Mouse (Mus musculus) gastrocnemius, adult 18-20 months (tissue): ENCODE results near the gene Trim69. TPM values are rescaled to one million over a fixed set of nuclear protein-coding genes. Genes with fewer than 3 reads are reported as not detected.

Experiments
- DNase-seq: peaks from one replicate; pipeline ENCODE4 v3.0.0; 2021; ENCODE audit warnings: low spot score
- long read RNA-seq, 2 experiments: library from polyadenylated mRNA; stranded (forward); transcript quantifications; one replicate each; pipeline ENCODE4 v2.0.0; 2021
- total RNA-seq, 2 experiments: library from RNA; stranded (reverse); gene quantifications; 2 replicates each; pipeline ENCODE4 v1.2.3; 2021

The Trim69 gene
- not detected for total RNA-seq
- long read RNA-seq, experiment 1: 0 reads
- long read RNA-seq, experiment 2: 0 reads

DNA sequence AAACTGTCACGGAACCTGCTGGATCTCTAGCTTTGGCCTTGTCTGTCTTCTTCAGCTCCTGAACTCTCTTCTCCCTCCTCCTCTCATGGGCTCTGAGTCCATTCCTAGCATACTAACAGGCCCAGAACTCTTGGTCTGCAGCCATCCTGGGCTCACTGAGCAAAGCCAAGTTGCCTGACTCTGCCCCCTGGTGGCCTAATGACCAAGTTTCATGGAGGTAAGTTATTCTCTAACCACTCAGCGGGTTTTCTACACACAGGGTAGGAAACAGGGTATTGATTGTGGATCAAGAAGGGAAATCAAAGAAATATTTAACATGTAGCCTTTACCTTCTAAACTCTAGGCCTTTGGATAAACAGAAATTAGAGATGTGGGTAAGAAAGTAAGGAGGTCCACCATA is at the start of gene Trim69:
Trim69 (plus strand) TSS at position 21 of the 400 bp plus-strand sequence.
- DNase-seq: peak; percentile 90

DNA sequence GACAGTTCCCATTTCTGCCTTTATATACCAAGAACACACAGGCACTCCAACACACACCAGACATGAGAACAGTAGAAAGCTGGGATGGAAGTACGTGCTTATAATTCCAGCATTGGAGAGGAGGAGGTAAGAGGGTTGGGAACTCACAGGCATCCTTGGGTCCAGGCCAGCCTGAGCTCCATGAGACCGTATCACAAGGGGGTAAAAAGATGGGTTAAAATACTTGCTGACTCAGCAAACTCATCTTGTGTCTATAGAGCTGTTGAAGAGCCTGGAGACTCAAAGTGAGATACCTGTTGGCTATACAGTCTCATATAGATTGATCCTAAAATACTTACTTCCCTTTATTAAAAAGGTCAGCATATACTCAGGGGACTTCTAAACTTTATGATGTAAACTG is 43.6 kb upstream of the Trim69 start:
- DNase-seq: no peak

DNA sequence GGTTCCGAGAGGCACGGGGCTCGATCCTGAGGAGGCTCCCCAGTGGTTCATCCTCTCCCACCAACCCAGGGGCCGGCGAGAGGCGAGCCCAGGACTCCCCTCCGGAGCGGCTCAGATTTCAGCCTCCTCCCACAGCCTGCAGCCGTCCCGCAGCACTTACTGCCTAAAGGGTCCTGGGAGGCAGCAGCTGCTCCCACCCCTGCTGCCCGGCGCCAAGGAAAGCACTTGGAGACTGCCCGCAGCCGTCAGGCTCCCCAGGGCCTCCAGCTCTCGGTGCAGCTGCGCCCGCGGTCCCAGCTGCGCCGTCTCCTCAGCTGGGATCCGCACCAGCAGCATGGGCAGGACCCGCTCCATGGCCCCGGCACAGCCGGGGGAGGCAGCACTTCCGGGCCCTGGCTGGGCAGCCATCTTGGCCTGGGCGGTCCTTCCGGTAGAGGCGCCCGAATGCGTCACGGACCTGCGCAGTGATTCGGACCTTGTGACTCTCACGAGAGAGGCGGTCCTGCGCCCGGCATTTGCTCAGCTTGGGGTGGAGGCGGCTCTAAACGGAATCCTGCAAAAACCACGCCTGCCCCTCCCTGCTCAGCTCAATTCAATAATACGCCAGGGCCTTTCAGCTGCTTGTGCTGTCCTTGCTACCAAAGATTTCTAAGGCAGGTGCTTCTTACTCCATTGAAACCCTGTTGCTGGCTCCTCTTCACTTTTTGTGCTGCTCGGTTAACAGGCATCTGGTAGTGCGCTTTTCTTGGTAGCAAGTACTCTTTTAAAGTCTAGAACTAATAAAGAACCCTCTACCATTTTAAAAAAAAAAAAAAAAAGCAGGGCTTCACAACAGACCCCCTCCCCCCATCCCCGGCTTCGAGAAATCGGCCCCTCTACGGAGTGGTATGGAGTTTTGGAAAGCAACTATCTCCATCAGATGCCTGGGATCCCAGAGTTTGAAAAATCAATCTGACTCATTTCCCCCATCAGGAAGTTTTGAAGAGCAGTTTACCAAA is 42.2 kb upstream of the Trim69 start, which contains the start of gene Spg11:
Spg11 (minus strand) TSS at position 426 of the 998 bp plus-strand sequence.
- peak; percentile 97 for DNase-seq

DNA sequence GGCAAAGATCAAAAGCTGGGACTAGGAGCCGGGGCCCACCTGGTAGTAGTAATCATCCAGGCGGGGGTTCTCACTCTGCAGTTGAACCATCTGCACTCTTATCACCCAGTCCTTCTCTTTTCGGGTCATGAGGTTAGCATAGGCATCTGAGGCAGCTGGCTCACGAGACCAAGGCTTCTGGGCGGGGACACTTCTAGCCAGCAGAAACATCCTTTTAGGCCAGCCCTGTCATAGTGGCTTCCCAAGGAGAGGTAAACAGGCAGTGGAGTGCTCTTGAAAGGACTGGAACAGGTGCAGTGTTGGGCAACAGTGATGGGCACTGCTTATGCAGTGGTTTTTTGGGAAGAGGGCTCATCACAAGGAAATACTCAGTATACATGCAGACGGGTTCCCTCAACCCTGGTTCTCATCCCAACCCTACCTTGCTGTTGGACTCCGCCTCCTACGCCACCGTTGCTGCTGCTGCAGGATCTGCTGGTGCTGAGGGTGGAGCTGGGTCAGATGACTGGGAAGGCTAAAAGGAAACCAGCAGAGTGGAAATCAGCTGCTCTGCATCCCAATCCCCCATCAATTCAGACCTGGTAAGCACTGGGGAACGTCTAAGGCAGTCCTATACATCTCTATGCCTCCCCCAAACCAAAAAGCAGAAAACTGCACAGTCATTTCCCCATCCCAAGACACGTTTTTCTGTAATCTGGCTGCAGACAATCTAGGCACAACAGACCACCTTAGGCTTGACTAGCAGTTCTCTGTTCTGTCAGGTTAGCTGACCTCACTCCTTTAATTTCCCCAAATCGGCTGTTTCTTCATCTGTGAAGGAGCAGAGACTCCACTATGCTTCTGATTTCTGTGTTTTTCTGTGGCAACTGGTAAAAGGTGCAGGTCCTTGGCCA is 34.6 kb upstream of the Trim69 start:
- DNase-seq: no peak

DNA sequence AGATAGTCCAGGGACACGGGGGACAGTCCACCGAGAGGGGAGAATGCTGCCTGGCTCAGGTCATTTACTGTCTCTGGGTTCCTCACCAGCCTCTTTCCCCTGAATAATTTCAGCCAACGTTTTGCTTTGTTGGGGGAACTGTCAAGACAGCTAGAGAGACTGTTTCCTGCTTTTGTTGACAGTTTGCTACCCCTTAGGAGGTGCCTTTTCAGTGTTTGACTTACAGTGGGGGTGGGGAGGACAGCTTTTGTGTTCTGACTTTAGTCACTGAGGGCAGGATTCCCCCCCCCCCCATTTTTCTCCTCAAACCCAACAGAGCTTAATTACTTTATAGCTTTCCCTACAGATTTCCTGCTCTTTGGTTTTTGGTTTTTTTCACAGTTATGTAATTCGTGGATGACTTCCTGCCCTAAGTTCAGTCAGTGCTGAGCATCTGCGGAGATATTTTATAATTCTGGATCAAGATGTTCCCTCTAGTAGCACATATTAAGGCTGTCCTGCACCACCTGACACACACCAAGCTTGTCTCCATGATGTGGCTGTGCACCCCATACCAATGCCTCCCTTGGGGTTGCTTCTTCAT is 33.6 kb upstream of the Trim69 start:
- no peak for DNase-seq

DNA sequence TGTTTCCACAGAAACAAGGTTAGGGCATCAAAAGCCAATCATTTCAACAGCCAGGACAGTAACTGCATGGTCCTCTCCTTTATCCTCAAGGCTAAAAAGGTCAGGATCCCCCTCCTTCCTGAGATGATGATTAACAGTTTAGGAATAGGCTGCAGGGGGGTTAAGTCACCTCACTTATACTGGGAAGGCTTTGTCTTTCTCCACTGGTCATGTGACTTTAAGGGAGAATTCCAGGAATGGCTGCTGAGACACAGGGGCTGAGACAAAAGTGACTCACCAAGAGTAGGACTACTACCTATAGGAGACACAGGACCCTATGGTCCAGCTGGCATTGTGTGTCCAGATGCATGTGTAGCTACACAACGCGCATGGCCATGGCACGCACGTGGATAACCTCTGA is 32.9 kb upstream of the Trim69 start:
- no peak for DNase-seq

DNA sequence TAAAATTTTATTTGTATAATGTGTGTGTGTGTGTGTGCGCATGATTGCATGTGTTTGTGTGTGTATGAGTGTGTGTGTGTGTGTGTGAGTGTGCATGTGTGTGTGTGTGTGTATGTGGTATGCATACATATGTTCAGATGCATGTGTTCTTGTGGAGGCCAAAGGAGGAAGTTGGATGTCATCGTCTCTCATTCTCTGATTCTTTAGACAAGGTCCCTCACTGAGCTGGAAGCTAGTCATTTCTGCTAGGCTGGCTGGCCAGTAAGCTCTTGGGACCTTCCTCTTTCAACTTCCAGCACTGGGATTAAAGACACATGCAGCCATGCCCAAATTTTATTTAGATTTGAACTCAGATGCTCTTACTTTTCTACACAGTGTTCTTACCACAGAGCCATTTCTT is 28.4 kb upstream of the Trim69 start:
- DNase-seq: no peak

DNA sequence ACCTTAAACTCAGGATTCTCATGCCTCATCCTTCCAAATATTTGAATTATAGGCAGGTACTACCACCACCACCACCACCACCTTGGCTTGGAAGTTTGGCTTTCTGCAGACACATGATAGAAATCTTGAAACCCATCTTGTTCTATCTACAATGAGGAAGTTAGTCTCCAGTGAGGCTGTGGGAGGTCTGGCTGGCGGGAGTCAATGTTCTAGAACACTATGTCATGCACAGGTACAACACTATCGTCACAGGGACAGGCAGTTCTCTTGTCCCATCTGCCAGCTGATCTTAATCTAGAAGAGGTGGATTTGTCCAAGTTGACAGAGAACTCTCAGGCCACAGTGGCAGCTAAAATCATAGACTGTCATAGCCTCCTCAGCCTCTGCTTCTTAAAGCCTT is 27.9 kb upstream of the Trim69 start:
- no peak for DNase-seq

DNA sequence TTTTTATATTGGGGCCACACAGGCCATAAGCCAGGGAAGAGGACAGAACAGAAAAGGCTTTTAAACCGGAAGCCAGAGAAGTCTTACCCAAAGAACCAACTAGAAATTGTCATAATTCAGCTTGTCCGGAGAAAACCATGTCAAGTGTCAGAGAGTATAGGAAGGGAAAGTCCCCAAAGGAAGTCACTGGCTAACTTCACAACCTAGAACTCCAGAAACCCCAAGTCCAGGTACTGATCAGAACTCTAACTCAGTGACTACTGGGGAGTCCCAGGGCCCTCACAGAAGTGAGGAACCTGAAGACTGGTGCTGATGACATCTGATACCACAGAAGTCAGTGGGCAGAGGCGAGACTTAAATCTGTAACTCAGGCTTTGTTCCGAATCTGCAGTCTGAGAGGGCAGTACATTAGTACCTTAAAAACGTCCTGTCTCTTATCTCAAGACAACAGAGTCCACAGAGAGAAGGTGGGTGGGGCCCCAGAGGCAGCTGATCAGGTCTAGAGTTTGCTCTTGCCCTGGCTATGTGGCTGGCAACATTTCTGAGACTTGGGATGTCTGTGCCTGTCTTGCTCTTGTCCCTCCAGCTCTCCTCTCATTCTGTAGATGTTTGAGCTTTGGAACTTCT is 22.5 kb upstream of the Trim69 start:
- DNase-seq: no peak

DNA sequence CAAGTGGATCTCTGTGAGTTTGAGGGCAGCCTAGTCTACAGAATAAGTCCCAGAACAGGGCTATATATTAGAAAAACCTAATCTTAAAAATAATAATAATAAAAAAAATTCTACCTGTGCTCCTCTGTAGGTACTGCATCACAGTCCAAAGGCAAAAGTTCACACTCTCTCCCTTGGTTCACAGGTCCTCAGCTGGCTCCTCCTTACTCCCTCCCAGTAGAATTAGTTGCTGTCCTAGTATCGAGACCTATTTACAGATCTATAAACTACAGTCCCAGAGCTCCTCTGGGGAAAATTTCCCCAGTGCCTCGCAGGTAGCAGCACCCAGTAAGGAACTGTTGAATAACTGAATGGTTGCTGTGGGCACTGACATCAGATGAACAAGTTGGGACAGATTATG is 19.7 kb upstream of the Trim69 start:
- DNase-seq: no peak

DNA sequence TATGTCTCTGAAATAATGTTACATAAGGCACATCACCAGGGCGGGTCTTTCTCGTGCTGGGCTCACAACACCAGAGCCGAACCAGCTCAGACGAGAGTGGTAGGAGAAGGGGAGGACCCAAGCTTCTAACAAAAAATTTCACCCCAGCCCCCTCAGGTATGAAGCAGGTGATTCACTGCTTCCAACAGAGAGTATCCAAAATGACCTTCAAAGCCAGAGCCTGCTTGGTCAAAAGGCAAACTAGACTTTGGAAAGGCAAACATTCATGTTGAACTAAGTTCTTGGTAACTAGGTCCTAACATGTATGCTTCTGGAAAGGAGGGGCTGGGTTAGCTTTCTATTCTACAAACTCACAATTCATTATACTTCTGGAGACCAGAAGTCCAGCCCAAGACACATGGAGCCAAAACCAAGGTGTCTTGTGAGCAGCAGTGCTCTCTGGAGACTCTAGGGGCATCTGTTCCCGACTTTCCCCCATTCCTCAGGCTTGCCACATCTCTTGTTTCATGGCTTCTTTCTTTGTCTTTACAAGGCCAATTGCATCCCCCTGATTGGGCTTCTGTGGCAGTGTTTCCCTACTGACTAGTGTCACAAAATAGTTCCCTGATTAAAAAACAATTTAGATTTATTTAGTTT is 19.1 kb upstream of the Trim69 start:
- no peak for DNase-seq

DNA sequence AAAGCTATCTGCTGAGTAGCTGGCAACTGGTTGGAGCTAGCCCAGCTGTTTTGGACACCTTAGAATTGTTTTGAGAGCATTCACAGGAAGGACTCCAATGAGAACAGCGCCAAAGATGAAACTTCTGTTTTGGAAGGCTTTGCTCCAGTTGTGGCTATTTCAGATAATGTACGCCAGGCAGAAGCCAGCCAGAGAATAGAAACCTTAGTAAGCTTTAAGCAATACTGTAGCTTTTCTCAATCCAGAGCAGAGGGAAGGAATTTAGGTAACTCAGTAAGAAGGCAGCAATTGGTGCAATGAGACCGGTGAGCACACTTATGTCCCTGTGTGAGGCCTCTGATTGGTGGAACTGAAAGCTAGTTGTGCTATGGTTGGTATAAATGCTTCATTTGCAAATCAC is 17.4 kb upstream of the Trim69 start:
- DNase-seq: no peak

DNA sequence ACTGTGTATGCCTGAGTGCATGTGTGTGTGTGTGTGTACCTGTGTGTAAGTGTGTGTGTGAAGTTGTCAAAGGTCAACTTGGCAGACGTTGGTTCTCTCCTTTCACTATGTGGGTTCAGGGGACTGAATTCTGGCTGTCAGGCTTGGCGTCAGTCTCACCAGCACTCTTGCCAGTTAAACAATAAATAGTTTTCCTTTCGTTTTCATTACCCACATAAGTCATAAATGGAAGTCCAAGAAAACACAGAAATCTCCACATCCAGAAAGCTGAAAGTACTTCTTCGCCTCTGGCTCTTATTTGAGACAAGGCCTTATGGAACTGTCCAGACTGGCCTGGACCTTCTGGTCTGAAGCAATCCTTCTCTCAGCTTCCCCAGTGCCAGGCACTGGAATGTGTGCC is 14.7 kb upstream of the Trim69 start:
- DNase-seq: no peak

DNA sequence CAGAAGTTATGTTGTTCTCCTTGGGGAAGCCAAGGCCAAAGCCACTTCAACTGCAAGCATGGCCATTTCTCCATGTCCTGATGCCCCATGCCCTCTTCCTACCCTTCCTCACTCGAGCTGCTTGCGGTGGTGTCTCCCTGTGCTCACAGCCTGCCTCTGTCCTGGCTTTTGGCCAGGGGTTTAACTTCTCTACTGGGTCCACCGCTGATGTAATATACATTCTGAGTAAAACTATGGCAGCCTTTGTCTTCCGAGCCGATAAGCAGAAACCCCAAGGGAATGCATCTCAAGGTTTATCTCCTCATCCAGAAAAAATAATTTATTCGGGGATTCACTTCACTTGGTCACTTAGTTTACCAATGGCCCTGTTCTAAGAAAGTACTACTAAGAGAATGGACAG is 13.8 kb upstream of the Trim69 start:
- no peak for DNase-seq

DNA sequence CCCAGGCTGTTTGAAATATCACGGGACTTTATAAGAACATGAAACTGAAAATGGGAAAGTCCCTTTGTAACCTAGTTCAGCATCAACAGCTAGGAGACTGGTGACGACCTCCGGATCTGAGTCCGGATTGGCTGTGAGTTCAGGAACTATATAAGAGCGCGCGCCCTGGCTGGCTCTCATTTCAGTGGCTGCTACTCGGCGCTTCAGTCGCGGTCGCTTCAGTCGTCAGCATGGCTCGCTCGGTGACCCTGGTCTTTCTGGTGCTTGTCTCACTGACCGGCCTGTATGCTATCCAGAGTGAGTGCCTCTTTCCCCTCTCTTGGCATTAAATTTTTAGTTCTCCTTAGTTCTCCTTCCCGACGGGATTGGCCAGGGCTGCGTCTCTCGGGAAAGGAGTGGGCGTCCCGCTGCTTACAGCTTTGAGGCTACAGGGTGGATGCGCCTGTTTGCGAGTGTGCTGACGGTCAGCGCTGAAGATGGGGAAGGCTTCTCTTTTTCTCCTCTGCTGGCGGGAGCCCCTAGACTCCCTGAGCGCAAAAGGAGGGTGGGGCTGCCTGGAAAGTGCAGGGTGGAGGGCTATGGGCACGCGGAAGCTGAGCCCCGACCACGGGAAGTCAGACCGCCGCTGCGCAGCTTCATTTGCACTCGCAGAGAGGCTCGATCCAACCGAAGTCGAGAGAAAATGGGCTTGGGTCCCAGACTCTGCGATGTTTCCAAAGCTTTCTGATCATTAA is 12.8 kb upstream of the Trim69 start, which contains the start of gene B2m:
B2m (plus strand) TSS at position 179 of the 734 bp plus-strand sequence.
- DNase-seq: peak; percentile 95

DNA sequence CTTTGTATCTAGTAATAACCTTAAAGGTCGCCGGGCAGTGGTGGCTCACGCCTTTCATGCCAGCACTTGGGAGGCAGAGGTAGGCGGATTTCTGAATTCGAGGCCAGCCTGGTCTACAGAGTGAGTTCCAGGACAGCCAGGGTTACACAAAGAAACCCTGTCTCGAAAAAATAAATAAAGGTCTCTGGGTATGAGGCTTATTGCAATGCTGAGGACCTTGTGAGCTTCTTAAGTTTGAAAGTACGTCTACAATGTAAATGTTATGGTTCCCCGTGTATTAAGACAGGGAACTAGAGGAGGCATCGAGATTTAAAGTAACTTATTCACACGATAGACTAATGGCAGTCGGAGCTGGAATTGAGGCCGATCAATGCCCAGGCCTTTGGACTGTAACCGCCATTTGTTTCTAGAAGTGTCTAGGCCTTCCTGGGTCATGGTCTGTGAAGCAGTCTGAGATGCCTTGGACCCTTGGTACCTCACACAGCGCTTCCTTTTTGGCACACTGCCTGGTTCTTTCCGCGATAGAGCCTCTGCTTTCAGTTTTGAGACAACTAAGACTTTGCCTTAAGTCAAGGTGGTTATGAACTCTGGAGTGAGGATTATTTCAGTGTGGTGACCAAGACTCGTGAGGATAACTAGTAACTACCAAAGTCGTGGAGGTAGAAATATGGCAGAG is 12.1 kb upstream of the Trim69 start:
- peak; percentile 62 for DNase-seq

DNA sequence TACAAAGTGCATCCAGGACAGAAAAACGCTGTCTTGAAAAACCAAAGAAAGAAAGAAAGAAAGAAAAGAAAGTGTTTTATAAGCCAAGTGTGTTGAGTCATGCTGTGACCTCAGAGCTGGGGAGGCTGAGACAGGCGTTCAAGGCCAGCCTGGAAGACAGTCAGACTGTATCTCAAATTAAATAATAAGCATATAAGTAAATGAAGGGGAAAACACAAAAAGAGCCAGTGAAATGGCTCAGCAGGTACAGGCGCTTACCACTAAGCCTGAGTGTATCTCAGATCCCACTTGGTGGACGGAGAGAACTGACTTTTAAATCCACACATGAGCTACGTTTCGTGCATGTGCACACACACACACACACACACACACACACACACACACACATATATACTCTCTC is 11.2 kb upstream of the Trim69 start:
- no peak for DNase-seq

DNA sequence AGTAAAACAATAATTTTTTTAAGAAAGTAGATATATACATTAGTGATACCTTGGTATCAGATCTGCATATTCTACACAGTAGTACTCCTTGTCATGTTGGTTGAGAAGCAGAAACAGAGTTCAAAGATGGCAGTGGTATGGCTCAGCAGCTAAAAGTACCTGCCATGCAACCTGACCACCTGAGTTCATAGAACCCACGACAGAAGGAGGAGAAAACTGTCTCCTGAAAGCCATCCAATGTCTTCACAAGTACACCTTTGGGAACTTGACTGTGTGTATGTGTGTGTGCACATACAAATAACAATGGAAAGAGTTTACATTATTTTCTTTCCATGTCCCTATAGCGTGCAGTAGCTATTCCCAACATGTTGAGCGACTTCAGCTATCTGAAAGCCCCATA is 10.8 kb upstream of the Trim69 start:
- no peak for DNase-seq

DNA sequence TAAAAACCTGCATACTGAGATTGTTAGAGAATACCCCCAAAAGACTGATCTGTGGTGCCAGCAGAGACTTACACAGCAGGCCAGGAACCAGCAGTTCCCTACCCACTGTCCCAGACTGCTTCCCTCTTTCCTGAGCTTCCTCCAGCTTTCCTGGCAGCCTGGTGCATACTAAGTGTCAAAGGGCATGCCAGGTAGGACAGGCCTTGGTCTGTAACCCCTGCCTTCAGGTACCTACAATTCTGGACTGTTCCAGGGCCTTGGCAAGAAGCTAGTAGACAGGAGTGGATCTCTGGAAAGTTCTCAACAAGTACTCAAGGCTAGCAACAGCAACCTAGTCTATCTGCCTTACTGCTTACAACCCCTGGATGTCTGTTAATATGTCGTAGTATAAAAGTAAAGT is 9.3 kb upstream of the Trim69 start:
- no peak for DNase-seq
